Mouse (Mus musculus) thymus, adult 2 months (tissue): ENCODE measurements around the gene Fbxw2.

ENCODE experiments used
- CTCF ChIP-seq: fragments of 200-500 bp; IDR thresholded peaks from 2 replicates; pipeline ENCODE4 v1.5.1; 2012; ENCODE audit warnings: mild to moderate bottlenecking, control low read depth, low read length, moderate library complexity, borderline replicate concordance; ENCODE audit not compliant: control insufficient read depth, poor library complexity, insufficient read depth; ENCODE audit errors: extremely low read depth
- POLR2A ChIP-seq: fragments of 200-500 bp; IDR thresholded peaks from 2 replicates; pipeline ENCODE4 v1.6.1; 2012; ENCODE audit warnings: mild to moderate bottlenecking, low read length, control low read depth, moderate library complexity; ENCODE audit not compliant: control insufficient read depth, poor library complexity, insufficient read depth; ENCODE audit errors: extremely low read depth

DNA sequence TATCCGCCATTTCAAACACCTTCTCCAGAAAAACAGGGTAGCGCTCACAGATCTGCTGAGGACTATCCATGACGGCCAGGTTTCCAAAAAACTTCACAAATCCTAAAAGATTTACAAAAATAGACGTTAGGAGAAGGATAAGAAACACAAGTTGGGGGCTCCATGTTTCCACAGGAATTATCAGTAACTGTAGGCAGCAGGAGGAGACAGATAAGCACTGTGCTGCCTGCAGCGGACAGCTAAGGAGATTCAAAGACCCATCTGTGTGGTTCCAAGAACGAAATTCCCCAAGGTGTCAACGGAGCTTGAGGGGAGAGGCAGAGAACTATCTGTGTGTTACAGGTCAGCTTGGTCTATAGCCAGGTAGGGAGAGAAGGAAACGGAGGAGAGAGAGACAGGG is 31.6 kb upstream of the Fbxw2 start:
- TF ChIP-seq CTCF (no peak), POLR2A (no peak)
